Mouse (Mus musculus): ENCODE measurements at regions not wholly inside any gene's neighbourhood (a gene's known extent, or its start where the extent isn't known, plus 50 kb on each side); places are given as distances from the start of the nearest gene placed in this dataset.

DNA sequence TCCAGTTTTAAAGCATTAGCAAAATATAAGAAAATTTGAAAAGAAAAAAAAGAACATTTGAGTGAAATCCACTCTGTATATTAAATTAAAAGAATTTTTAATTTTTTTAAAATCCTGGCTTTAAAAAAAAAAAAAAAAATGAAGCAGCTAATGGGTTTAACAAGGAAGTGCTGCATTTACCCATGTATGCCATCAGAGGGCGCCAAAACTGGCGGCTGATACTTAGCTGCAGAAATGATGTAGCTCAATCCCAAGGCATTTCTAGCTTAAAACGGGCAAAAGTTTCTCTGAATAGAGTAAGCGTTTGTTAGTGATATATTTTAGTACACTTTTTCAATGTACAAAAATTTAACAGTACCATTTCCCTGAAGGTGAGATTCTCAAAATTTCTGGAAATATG lies 74.4 kb upstream of the Mrpl21 start:
- TF ChIP-seq ZC3H11A (IDR thresholded peaks at IDR 0.05; ENCODE audit: borderline replicate concordance, low read depth, low read length) (no peak), ZNF384 (IDR thresholded peaks at IDR 0.05; ENCODE audit: low read depth, low read length) (peak; percentile 97), MAFK (IDR thresholded peaks at IDR 0.05; ENCODE audit: insufficient read depth, low read depth, low read length) (no peak), HCFC1 (IDR thresholded peaks at IDR 0.05; ENCODE audit: borderline replicate concordance, insufficient read depth, low read length) (no peak)
- peak; percentile 31 for DNase-seq (ENCODE audit: low read depth, low spot score)
- no peak overlapping the region for H3K27ac ChIP-seq (ENCODE audit: insufficient read depth, low read depth, low read length, poor library complexity, severe bottlenecking)
- no peaks in the 10 kb centered on the region for H3K36me3 ChIP-seq (ENCODE audit: control insufficient read depth, insufficient read depth, low read length, poor library complexity, severe bottlenecking)
- H3K9ac ChIP-seq (ENCODE audit: insufficient read depth, low read depth, low read length, poor library complexity, severe bottlenecking), result no peak overlapping the region
- H3K4me3 ChIP-seq (ENCODE audit: insufficient read depth in 1 of 2, low read depth in 1 of 2, low read length in 2 of 2, poor library complexity in 1 of 2, severe bottlenecking in 1 of 2), result no peak overlapping the region
- peaks cover 0 to 2% of the 10 kb centered on the region in 2 experiments; a peak in 1 of 4 replicates for H3K4me1 ChIP-seq (ENCODE audit: control insufficient read depth in 2 of 2, insufficient read depth in 2 of 2, low read length in 2 of 2, poor library complexity in 1 of 2)
- no peaks in the 10 kb centered on the region for H3K9me3 ChIP-seq (ENCODE audit: control insufficient read depth, insufficient read depth, low read depth, low read length)
- in situ Hi-C loops (cut with MboI; ENCODE audit: low sequenced_read_pairs in 2 of 2, unreplicated experiment in 2 of 2), result no loop called here

All from ES-E14 (cell line).